Mouse (Mus musculus) spleen, adult 2 months (tissue): ENCODE data around the gene Ubap2l.

ENCODE experiments used
- CTCF ChIP-seq: fragments of 200-500 bp; IDR thresholded peaks from 2 replicates; pipeline ENCODE4 v1.5.1; 2011; ENCODE audit warnings: mild to moderate bottlenecking, inconsistent platforms; ENCODE audit not compliant: insufficient read depth, insufficient read length, insufficient replicate concordance; ENCODE audit errors: extremely low read depth
- POLR2A ChIP-seq: fragments of 200-500 bp; IDR thresholded peaks from 2 replicates; pipeline ENCODE4 v1.6.1; 2011; ENCODE audit warnings: low read depth, low read length, inconsistent platforms

- TF ChIP-seq POLR2A (no peak), CTCF (no peak)
Measured at GRCm38 (mm10) chr3:89956177-89956971, 96.1 kb downstream of the Ubap2l start.
